Mouse (Mus musculus) heart, embryonic 11.5 days (tissue): Measurements from ENCODE around the gene Tpra1. TPM values are rescaled to one million over a fixed set of nuclear protein-coding genes. Genes with fewer than 3 reads are reported as not detected.
A peak's percentile ranks its signal among the peaks of the same experiment; 100 is the strongest.

Experiments
- ATAC-seq: fragments of 200-750 bp; cut with Nextera tagmentation; replicated peaks from 2 replicates; pipeline ENCODE4 v1.8.0; 2017; ENCODE audit warnings: moderate library complexity; ENCODE audit not compliant: insufficient number of reproducible peaks, low FRiP score, low TSS enrichment
- H3K27ac ChIP-seq: fragments of 300-500 bp; sonication (generic); 2 replicates; pipeline ENCODE4 v1.5.1; 2014; ENCODE audit warnings: mild to moderate bottlenecking, low read depth, low read length
- H3K27me3 ChIP-seq: fragments of 300-500 bp; sonication (generic); 2 replicates; pipeline ENCODE4 v1.6.1; 2014; ENCODE audit warnings: mild to moderate bottlenecking, low read length, mixed read lengths; ENCODE audit not compliant: control insufficient read depth, insufficient read depth
- H3K36me3 ChIP-seq: fragments of 300-500 bp; sonication (generic); 2 replicates; pipeline ENCODE4 v1.6.1; 2014; ENCODE audit warnings: mild to moderate bottlenecking, low read length, moderate library complexity, mixed read lengths; ENCODE audit not compliant: control insufficient read depth, insufficient read depth
- H3K4me1 ChIP-seq: fragments of 300-500 bp; sonication (generic); 2 replicates; pipeline ENCODE4 v1.6.1; 2014; ENCODE audit warnings: low read length; ENCODE audit not compliant: control insufficient read depth, insufficient read depth
- H3K4me2 ChIP-seq: fragments of 300-500 bp; sonication (generic); 2 replicates; pipeline ENCODE4 v1.6.1; 2014; ENCODE audit warnings: mild to moderate bottlenecking, moderate library complexity
- H3K4me3 ChIP-seq: fragments of 300-500 bp; sonication (generic); 2 replicates; pipeline ENCODE4 v1.5.1; 2014; ENCODE audit warnings: low read depth, low read length
- H3K9ac ChIP-seq: fragments of 300-500 bp; sonication (generic); 2 replicates; pipeline ENCODE4 v1.6.1; 2014; ENCODE audit warnings: mild to moderate bottlenecking, low read depth, low read length, moderate library complexity
- H3K9me3 ChIP-seq: fragments of 300-500 bp; sonication (generic); replicated peaks from 2 replicates; pipeline ENCODE4 v1.6.1; 2016; ENCODE audit warnings: low read length; ENCODE audit not compliant: control insufficient read depth
- WGBS: fragments of 180-500 bp; shearing (Covaris S2); extraction: QIAGEN DNeasy Blood & Tissue Kit; methylation state at CpG from one replicate; pipeline ENCODE4 v1.1.7; 2014; ENCODE audit not compliant: insufficient replicate concordance; 5-methylcytosine and 5-hydroxymethylcytosine counted together
- polyA plus RNA-seq: library from polyadenylated mRNA; unstranded; fragments of >200 nt; fragmentation: Nextera tagmentation; extraction: Ambion mirVana; gene quantifications from 2 replicates; pipeline ENCODE4 v1.2.1, GENCODE M21; 2014

Tpra1 gene
- 40.1 and 41.8 TPM in 2 replicates for polyA plus RNA-seq

GRCm38 (mm10) chr6:88901947-88902820, at the start of gene Tpra1:
Gene Tpra1, plus strand, starts transcription at chr6:88902251.
- peak within 1 kb of the TSS; percentile 83 for H3K27ac ChIP-seq
- peaks cover 36% of the 10 kb centered on the region for H3K4me1 ChIP-seq
- H3K4me2 ChIP-seq = peak within 1 kb of the TSS; percentile 80
- no peaks in the 10 kb centered on the region for H3K36me3 ChIP-seq
- ATAC-seq = peak; percentile 86
- H3K4me3 ChIP-seq = peak within 1 kb of the TSS; percentile 64
- H3K27me3 ChIP-seq = no peaks in the 10 kb centered on the region
- H3K9me3 ChIP-seq = no peaks in the 10 kb centered on the region
- H3K9ac ChIP-seq = peak within 1 kb of the TSS; percentile 83
- under 1% methylated on average over 64 of the region's 66 CpGs for WGBS

GRCm38 (mm10) chr6:88854509-88854908, 47.5 kb upstream of the Tpra1 start:
- Histone ChIP-seq H3K36me3 (no peaks in the 10 kb centered on the region), H3K4me3 (no peak overlapping the region), H3K9ac (no peak overlapping the region), H3K4me1 (peaks cover 5% of the 10 kb centered on the region), H3K4me2 (no peak overlapping the region), H3K27ac (no peak overlapping the region), H3K27me3 (no peaks in the 10 kb centered on the region), H3K9me3 (no peaks in the 10 kb centered on the region)
- 68% methylated on average over 5 of the region's 5 CpGs for WGBS
- no peak for ATAC-seq

GRCm38 (mm10) chr6:88855636-88856035, 46.4 kb upstream of the Tpra1 start:
- Histone ChIP-seq H3K4me1 (peaks cover 5% of the 10 kb centered on the region), H3K27me3 (no peaks in the 10 kb centered on the region), H3K9me3 (no peaks in the 10 kb centered on the region), H3K27ac (no peak overlapping the region), H3K4me2 (no peak overlapping the region), H3K9ac (no peak overlapping the region), H3K4me3 (no peak overlapping the region), H3K36me3 (no peaks in the 10 kb centered on the region)
- 0 out of 2 replicates have a peak, but pooled peaks have one; percentile 25 for ATAC-seq
- WGBS = 26% methylated on average over 5 of the region's 5 CpGs

DNA sequence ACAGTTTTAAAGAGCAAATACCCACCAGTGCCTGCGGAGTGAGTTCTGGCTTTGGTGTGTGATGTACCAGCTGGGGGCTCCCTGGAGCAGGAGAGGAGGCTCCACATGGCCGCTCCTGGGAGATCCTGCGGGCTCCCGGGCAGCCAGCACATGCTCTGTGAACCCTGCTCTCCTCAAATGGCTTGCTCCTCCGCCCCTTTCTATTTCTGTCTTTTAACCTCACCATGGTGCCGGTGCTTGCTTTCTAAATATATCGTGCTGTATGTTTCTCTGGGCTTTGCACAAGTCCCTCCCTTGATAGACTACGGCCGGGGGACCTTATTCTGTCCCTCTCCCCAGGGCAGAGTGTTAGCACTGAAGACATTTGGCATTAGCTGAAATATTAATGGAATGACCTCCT, 44.8 kb upstream of the Tpra1 start:
- Histone ChIP-seq H3K9ac (no peak overlapping the region; the same call in 1 of the 2 replicates), H3K9me3 (peaks cover 2% of the 10 kb centered on the region; the same call in 1 of the 2 replicates), H3K27me3 (no peaks in the 10 kb centered on the region), H3K27ac (peak overlapping the region; percentile 92), H3K4me3 (no peak overlapping the region), H3K4me1 (peaks cover 5% of the 10 kb centered on the region), H3K4me2 (peak overlapping the region; percentile 28), H3K36me3 (no peaks in the 10 kb centered on the region; the same call in 1 of the 2 replicates)
- WGBS = 20% methylated on average over 9 of the region's 9 CpGs
- ATAC-seq = peak; percentile 43

DNA sequence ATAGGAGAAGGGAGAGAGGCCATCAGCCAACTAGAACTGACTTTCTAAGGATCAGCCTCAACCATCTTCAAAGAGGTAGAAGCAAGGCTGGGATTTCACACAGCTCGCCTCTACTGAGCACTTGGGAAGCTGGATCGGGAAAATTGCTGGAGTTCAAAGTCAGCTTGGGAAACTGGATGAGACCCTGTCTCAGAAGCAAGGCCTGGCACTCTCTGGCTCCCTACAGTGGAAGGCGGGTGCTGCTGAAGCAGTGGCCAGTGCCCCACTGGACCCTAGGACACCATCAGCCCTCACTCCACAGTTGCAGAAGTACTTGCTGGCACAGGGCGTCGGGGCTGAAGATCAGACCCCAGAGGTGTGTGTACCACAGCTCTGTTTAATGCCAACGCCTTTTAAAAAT, 44.2 kb upstream of the Tpra1 start:
- peaks cover 5% of the 10 kb centered on the region for H3K4me1 ChIP-seq
- H3K27me3 ChIP-seq = no peaks in the 10 kb centered on the region
- peaks cover under 1% of the 10 kb centered on the region; the same call in 1 of the 2 replicates for H3K36me3 ChIP-seq
- no peak overlapping the region for H3K4me3 ChIP-seq
- peak overlapping the region; percentile 28 for H3K4me2 ChIP-seq
- no peak overlapping the region for H3K9ac ChIP-seq
- peaks cover 2% of the 10 kb centered on the region; the same call in 1 of the 2 replicates for H3K9me3 ChIP-seq
- 67% methylated on average over 6 of the region's 6 CpGs for WGBS
- no peak for ATAC-seq
- peak overlapping the region; percentile 92 for H3K27ac ChIP-seq

- Histone ChIP-seq H3K9ac (no peak overlapping the region), H3K4me3 (no peak overlapping the region), H3K4me2 (no peak overlapping the region), H3K36me3 (peaks cover 5% of the 10 kb centered on the region; the same call in 1 of the 2 replicates), H3K9me3 (peaks cover 2% of the 10 kb centered on the region; the same call in 1 of the 2 replicates), H3K27ac (no peak overlapping the region), H3K27me3 (no peaks in the 10 kb centered on the region), H3K4me1 (peaks cover 5% of the 10 kb centered on the region)
- ATAC-seq = no peak
- WGBS = 54% methylated on average over 7 of the region's 7 CpGs
These were observed 43.7 kb upstream of the Tpra1 start for GRCm38 (mm10) chr6:88858341-88858740.

DNA sequence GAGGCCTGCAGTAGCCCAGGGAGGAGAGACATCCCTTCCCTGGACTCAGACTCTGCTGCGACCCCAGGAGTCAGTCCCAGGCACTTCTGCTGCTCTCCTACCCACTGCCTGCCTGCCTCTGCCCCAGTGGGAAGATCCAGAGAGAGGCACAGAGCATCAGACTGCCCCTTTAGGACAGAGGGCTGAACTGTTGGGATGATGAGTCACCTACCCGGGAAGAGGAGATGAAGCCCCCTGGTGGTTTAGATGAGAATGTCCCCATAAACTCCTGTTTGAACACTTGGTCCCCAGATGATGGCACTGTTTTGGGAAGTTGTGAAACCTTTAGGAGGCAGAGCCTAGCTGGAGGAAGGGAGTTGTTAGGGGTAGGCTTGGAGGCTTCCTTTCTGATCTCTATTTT, 41.1 kb upstream of the Tpra1 start:
- no peak overlapping the region for H3K9ac ChIP-seq
- 11% methylated on average over 2 of the region's 2 CpGs for WGBS
- H3K36me3 ChIP-seq = peaks cover 7% of the 10 kb centered on the region; the same call in 1 of the 2 replicates
- no peak overlapping the region for H3K4me3 ChIP-seq
- H3K27me3 ChIP-seq = 0 out of 2 replicates have a peak, but pooled peaks cover 3% of the 10 kb centered on the region
- H3K4me2 ChIP-seq = no peak overlapping the region
- H3K27ac ChIP-seq = no peak overlapping the region
- H3K9me3 ChIP-seq = peaks cover 2% of the 10 kb centered on the region; the same call in 1 of the 2 replicates
- peaks cover 5% of the 10 kb centered on the region for H3K4me1 ChIP-seq
- no peak for ATAC-seq

DNA sequence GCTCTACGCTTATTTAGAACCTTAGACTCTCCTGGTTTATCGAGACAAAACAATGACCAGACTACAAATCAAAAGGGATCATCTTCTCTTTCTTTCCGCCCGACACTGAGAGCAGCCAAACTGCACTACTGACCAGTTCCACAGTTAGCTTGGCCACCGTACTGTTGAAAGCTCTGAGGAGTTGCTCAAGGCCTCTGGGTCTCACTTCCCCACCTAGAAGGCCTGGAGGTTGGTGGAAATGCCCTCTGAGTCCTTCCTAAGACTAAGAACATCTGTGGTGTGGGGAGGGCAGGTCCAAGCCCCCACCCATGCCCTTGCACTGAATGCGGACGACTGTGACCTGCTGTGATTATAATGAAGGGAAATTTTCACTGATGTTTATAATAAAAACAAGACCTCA, 36.3 kb upstream of the Tpra1 start:
- 77% methylated on average over 7 of the region's 7 CpGs for WGBS
- peaks cover 7% of the 10 kb centered on the region; the same call in 1 of the 2 replicates for H3K36me3 ChIP-seq
- H3K9me3 ChIP-seq = peaks cover 2% of the 10 kb centered on the region; the same call in 1 of the 2 replicates
- H3K4me3 ChIP-seq = no peak overlapping the region
- ATAC-seq = no peak
- no peak overlapping the region for H3K9ac ChIP-seq
- H3K4me2 ChIP-seq = no peak overlapping the region
- H3K27me3 ChIP-seq = 0 out of 2 replicates have a peak, but pooled peaks cover 3% of the 10 kb centered on the region
- no peaks in the 10 kb centered on the region for H3K4me1 ChIP-seq
- H3K27ac ChIP-seq = no peak overlapping the region
